Mouse (Mus musculus): ENCODE results near the gene Sh3pxd2a.

DNA sequence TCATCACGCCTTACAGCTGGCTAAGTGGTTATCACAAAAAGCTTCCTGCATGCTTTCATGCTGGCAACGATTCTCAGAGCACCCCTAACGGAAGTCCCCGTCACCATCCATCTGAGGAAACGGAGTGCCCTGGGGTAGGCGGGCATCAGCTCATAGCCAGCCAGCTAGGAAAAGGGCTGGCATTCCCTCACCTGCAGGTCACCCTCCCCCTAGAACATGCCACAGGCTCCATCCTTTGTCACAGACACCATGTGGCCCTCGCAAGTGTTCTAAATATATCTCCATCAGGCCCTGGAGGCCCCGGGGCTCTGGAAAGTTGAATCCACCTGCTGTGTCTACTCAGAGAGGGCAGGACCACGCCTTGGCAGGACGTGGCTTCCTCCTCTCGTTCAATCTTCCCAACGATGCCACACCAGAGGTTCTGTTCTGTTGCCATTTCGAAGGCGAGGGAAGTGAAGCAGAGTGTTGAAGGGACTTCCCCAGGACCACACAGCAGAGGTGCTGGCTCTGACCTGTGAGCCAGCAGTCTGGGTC is 15.5 kb downstream of the Sh3pxd2a start:
- TF ChIP-seq CTCF (IDR thresholded peaks at IDR 0.05; ENCODE audit: extremely low read depth, insufficient read depth, insufficient read length, insufficient replicate concordance) (no peak), POLR2A (IDR thresholded peaks at IDR 0.05; ENCODE audit: low read depth, low read length) (no peak)
